Mouse (Mus musculus): ENCODE data around the gene Gm10073. TPM values are rescaled to one million over a fixed set of nuclear protein-coding genes. Genes with fewer than 3 reads are reported as not detected.

Gm10073 gene
- polyA plus RNA-seq, 1 experiment from 2014 or later = 11.3 TPM

DNA sequence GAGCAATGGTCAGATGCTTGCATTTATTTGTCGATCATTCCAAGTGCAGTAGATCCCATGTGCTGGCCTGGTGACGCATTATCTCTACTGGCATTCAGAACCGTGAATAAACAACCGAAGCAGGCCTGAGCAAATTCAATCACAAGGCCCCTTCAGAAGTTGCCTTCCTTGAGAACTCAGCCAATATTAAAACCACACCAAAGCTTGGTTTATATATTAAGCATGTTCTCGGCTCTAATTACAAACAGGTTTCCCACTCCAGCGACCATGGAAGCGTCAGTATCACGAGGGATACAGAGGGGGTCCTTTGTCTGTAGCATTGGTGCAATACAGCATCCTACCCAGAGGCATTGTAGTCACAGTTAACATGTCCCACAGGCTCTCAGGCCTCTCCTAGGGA is 30.2 kb downstream of the Gm10073 start:
- Histone ChIP-seq H3K36me3 (ENCODE audit: insufficient read depth, low read length) (peaks cover 28% of the 10 kb centered on the region), H3K27me3 (ENCODE audit: insufficient read depth, low read length) (no peaks in the 10 kb centered on the region), H3K4me2 (replicated peaks; ENCODE audit: low read depth, low read length) (no peak overlapping the region), H3K27ac (ENCODE audit: low read length) (no peak overlapping the region), H3K4me1 (ENCODE audit: insufficient read depth, low read length) (no peaks in the 10 kb centered on the region), H3K9ac (replicated peaks; ENCODE audit: low read length) (no peak overlapping the region), H3K9me3 (ENCODE audit: low read length) (no peaks in the 10 kb centered on the region), H3K4me3 (ENCODE audit: low read length) (no peak overlapping the region)
- 61% methylated on average over 8 of the region's 8 CpGs for WGBS
- no peak for ATAC-seq (ENCODE audit: low FRiP score, low TSS enrichment)

DNA sequence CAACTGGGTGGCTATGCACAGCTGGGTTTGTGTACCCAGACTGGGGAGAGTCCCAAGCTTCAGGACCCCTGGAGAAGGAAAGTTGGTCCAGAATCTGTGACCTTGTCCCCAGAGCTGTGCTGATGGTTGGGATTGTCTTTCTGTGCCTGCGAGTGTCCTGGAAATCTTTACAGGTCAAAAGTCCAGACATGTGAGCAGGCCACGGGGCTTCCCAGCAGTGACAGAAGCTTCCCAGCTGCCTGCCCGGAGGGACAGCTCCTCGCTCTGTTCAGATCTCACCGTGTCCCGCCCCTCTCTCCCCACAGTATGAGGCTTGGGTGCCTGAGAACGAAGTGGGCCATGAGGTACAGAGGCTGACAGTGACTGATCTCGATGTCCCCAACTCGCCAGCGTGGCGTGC is 32.3 kb downstream of the Gm10073 start:
- Histone ChIP-seq H3K9me3 (ENCODE audit: low read length) (no peaks in the 10 kb centered on the region), H3K4me1 (ENCODE audit: insufficient read depth, low read length) (no peaks in the 10 kb centered on the region), H3K4me3 (ENCODE audit: low read length) (no peak overlapping the region), H3K9ac (replicated peaks; ENCODE audit: low read length) (no peak overlapping the region), H3K27me3 (ENCODE audit: insufficient read depth, low read length) (no peaks in the 10 kb centered on the region), H3K4me2 (replicated peaks; ENCODE audit: low read depth, low read length) (no peak overlapping the region), H3K27ac (ENCODE audit: low read length) (no peak overlapping the region), H3K36me3 (ENCODE audit: insufficient read depth, low read length) (peaks cover 29% of the 10 kb centered on the region)
- 67% methylated on average over 11 of the region's 11 CpGs for WGBS
- ATAC-seq (ENCODE audit: low FRiP score, low TSS enrichment) = no peak

GRCm38 (mm10) chr8:106539193-106539592 is 34.1 kb downstream of the Gm10073 start:
- H3K9me3 ChIP-seq (ENCODE audit: low read length) = no peaks in the 10 kb centered on the region
- H3K36me3 ChIP-seq (ENCODE audit: insufficient read depth, low read length) = peaks cover 19% of the 10 kb centered on the region; the same call in 1 of the 2 replicates
- ATAC-seq (ENCODE audit: low FRiP score, low TSS enrichment) = no peak
- WGBS = 28% methylated on average over 5 of the region's 5 CpGs
- H3K9ac ChIP-seq (replicated peaks; ENCODE audit: low read length) = no peak overlapping the region
- H3K4me1 ChIP-seq (ENCODE audit: insufficient read depth, low read length) = no peaks in the 10 kb centered on the region
- H3K27ac ChIP-seq (ENCODE audit: low read length) = no peak overlapping the region
- no peak overlapping the region for H3K4me2 ChIP-seq (replicated peaks; ENCODE audit: low read depth, low read length)
- no peaks in the 10 kb centered on the region for H3K27me3 ChIP-seq (ENCODE audit: insufficient read depth, low read length)
- no peak overlapping the region for H3K4me3 ChIP-seq (ENCODE audit: low read length)

- no peak for ATAC-seq (ENCODE audit: low FRiP score, low TSS enrichment)
- no peak overlapping the region for H3K4me2 ChIP-seq (replicated peaks; ENCODE audit: low read depth, low read length)
- WGBS = 82% methylated on average over 4 of the region's 4 CpGs
- H3K4me1 ChIP-seq (ENCODE audit: insufficient read depth, low read length) = no peaks in the 10 kb centered on the region
- 0 out of 2 replicates have a peak, but pooled peaks cover 5% of the 10 kb centered on the region for H3K36me3 ChIP-seq (ENCODE audit: insufficient read depth, low read length)
- H3K27me3 ChIP-seq (ENCODE audit: insufficient read depth, low read length) = no peaks in the 10 kb centered on the region
- no peak overlapping the region for H3K27ac ChIP-seq (ENCODE audit: low read length)
- H3K9me3 ChIP-seq (ENCODE audit: low read length) = no peaks in the 10 kb centered on the region
- H3K4me3 ChIP-seq (ENCODE audit: low read length) = no peak overlapping the region
- no peak overlapping the region for H3K9ac ChIP-seq (replicated peaks; ENCODE audit: low read length)
Measured at GRCm38 (mm10) chr8:106535448-106535847, 37.8 kb downstream of the Gm10073 start.

DNA sequence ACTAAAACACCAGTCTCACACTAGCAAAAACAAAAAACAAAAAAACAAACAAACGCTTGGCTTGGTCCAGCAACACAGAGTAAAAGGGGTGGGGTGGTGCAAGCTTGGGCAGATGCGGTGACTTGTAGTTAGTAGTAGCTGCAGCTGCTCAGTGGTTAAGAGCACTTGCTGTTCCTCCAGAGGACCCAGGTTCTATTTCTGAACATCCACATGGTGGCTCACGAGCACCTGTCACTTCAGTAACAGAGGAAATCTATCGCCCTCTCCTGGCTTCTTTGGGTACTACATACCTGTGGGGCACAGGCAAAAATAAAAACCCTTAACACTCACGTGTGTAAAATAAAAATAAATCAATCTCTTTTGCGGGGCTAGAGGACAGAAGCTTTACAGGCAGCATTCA is 38.8 kb downstream of the Gm10073 start:
- no peak for ATAC-seq (ENCODE audit: low FRiP score, low TSS enrichment)
- no peak overlapping the region for H3K4me2 ChIP-seq (replicated peaks; ENCODE audit: low read depth, low read length)
- WGBS = 38% methylated on average over 6 of the region's 6 CpGs
- no peaks in the 10 kb centered on the region for H3K27me3 ChIP-seq (ENCODE audit: insufficient read depth, low read length)
- no peaks in the 10 kb centered on the region for H3K4me1 ChIP-seq (ENCODE audit: insufficient read depth, low read length)
- no peak overlapping the region for H3K27ac ChIP-seq (ENCODE audit: low read length)
- H3K4me3 ChIP-seq (ENCODE audit: low read length) = no peak overlapping the region
- no peak overlapping the region for H3K9ac ChIP-seq (replicated peaks; ENCODE audit: low read length)
- no peaks in the 10 kb centered on the region for H3K9me3 ChIP-seq (ENCODE audit: low read length)
- 0 out of 2 replicates have a peak, but pooled peaks cover 9% of the 10 kb centered on the region for H3K36me3 ChIP-seq (ENCODE audit: insufficient read depth, low read length)

DNA sequence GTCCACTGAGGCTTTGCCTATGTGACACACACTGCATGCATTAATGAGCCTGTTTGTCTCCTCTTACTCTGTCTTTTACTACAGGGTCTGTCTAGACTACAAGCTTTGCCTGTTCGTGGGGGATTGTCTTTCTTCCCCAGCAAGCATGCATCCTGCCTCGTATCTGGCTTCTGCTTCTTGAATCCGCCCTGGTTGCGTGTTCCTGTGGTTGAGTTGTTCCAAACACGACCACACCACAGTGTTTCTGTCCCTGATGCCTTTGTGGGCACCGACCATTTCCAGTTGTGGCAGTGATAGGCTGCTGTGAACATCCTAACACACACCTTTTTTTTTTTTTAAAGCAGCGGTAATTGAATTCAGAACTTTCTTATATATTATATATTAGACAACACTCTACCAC is 39.6 kb downstream of the Gm10073 start:
- no peak overlapping the region for H3K4me3 ChIP-seq (ENCODE audit: low read length)
- no peak overlapping the region for H3K4me2 ChIP-seq (replicated peaks; ENCODE audit: low read depth, low read length)
- H3K27ac ChIP-seq (ENCODE audit: low read length) = no peak overlapping the region
- H3K9me3 ChIP-seq (ENCODE audit: low read length) = no peaks in the 10 kb centered on the region
- no peaks in the 10 kb centered on the region for H3K27me3 ChIP-seq (ENCODE audit: insufficient read depth, low read length)
- H3K4me1 ChIP-seq (ENCODE audit: insufficient read depth, low read length) = no peaks in the 10 kb centered on the region
- no peak for ATAC-seq (ENCODE audit: low FRiP score, low TSS enrichment)
- no peak overlapping the region for H3K9ac ChIP-seq (replicated peaks; ENCODE audit: low read length)
- H3K36me3 ChIP-seq (ENCODE audit: insufficient read depth, low read length) = 0 out of 2 replicates have a peak, but pooled peaks cover 9% of the 10 kb centered on the region
- WGBS = 73% methylated on average over 7 of the region's 7 CpGs

DNA sequence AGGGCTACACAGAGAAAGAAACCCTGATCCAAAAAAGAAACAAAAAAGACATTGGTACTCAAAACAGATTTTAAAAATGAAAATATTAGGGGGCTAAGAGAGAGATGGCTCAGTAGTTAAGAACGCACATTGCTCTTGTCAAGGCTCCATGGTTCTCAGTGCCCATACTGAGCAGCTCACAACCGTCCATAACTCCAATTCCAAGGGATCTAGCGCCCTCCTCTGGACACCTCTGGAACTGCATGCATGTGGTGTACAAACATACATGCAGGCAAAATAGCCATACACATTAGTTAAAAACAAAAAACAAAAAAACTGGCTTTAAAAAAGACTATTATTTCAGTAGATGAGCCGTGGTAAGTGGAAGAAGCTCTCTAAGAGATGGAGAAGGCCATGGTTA is 42.7 kb downstream of the Gm10073 start:
- Histone ChIP-seq H3K4me3 (ENCODE audit: low read length) (no peak overlapping the region), H3K4me1 (ENCODE audit: insufficient read depth, low read length) (no peaks in the 10 kb centered on the region), H3K4me2 (replicated peaks; ENCODE audit: low read depth, low read length) (no peak overlapping the region), H3K27ac (ENCODE audit: low read length) (no peak overlapping the region), H3K36me3 (ENCODE audit: insufficient read depth, low read length) (0 out of 2 replicates have a peak, but pooled peaks cover 4% of the 10 kb centered on the region), H3K27me3 (ENCODE audit: insufficient read depth, low read length) (no peaks in the 10 kb centered on the region), H3K9me3 (ENCODE audit: low read length) (no peaks in the 10 kb centered on the region), H3K9ac (replicated peaks; ENCODE audit: low read length) (no peak overlapping the region)
- WGBS = 75% methylated on average over 4 of the region's 4 CpGs
- ATAC-seq (ENCODE audit: low FRiP score, low TSS enrichment) = no peak

DNA sequence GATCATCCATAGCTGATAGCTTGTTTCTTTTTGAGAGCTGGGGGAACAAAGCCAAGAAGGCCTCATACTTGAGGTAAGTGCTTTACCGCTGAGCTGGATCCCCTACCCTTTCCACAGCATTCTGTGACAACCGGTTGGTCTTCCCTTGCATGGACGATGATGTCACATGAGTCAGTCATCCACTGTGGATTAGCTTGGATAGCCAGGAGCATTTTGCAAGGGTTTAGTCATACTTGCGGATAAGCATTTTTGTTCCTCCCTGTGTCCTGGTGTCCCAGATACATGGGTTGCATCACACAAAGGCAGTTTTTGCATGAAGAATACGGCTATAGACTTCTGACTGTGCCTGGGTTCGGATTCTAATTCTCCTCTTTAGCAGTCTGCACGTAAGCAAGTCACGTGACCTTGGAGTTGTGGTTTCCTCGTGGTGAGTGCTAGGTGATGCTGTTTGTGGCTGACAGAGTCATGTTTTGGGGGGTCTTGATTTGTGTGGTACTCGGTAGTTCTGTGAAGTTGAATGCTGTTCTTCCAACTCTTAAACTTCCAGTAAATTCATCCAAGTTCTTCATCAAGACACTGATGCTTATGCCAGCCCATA is 43.3 kb downstream of the Gm10073 start:
- no peaks in the 10 kb centered on the region for H3K9me3 ChIP-seq (ENCODE audit: low read length)
- no peak overlapping the region for H3K4me3 ChIP-seq (ENCODE audit: low read length)
- no peaks in the 10 kb centered on the region for H3K4me1 ChIP-seq (ENCODE audit: insufficient read depth, low read length)
- H3K27me3 ChIP-seq (ENCODE audit: insufficient read depth, low read length) = no peaks in the 10 kb centered on the region
- WGBS = 95% methylated on average over 10 of the region's 10 CpGs
- no peak overlapping the region for H3K4me2 ChIP-seq (replicated peaks; ENCODE audit: low read depth, low read length)
- no peak for ATAC-seq (ENCODE audit: low FRiP score, low TSS enrichment)
- no peak overlapping the region for H3K27ac ChIP-seq (ENCODE audit: low read length)
- 0 out of 2 replicates have a peak, but pooled peaks cover 4% of the 10 kb centered on the region for H3K36me3 ChIP-seq (ENCODE audit: insufficient read depth, low read length)
- no peak overlapping the region for H3K9ac ChIP-seq (replicated peaks; ENCODE audit: low read length)

- Histone ChIP-seq H3K36me3 (ENCODE audit: insufficient read depth, low read length) (0 out of 2 replicates have a peak, but pooled peaks cover 4% of the 10 kb centered on the region), H3K4me2 (replicated peaks; ENCODE audit: low read depth, low read length) (no peak overlapping the region), H3K4me1 (ENCODE audit: insufficient read depth, low read length) (no peaks in the 10 kb centered on the region), H3K4me3 (ENCODE audit: low read length) (no peak overlapping the region), H3K9ac (replicated peaks; ENCODE audit: low read length) (no peak overlapping the region), H3K27ac (ENCODE audit: low read length) (no peak overlapping the region), H3K9me3 (ENCODE audit: low read length) (no peaks in the 10 kb centered on the region), H3K27me3 (ENCODE audit: insufficient read depth, low read length) (no peaks in the 10 kb centered on the region)
- 72% methylated on average over 9 of the region's 9 CpGs for WGBS
- ATAC-seq (ENCODE audit: low FRiP score, low TSS enrichment) = 0 out of 2 replicates have a peak, but pooled peaks have one; percentile 35
Measured at GRCm38 (mm10) chr8:106528596-106529249, 44.5 kb downstream of the Gm10073 start.

All from kidney, embryonic 16.5 days (tissue).